In the genomic region with DNA sequence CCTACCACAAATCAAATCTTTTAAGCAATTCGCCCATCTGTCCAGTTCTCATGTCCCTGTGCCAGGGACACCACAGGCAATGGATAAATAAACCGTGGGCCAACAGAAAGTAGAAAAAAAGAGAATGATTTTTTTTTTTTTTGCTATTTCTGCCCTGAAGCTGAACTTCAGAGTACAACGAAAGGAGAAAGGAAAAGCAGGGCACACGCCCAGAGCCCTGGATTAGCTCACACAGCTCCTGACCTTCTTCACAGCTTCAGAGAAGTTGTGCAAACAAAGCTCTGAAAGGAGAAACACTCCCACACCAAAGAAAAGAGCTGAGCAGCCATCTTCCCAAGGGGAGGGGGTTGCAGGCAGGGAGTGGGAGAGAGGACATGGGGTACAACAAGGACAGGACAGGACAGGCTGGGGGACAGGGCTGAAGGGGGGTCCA, we compare ENCODE assay signal across 11 mouse cellular contexts. TPM values are rescaled to one million over a fixed set of nuclear protein-coding genes. Genes with fewer than 3 reads are reported as not detected.
DNase-seq lines count a peak whose midpoint lies in the region; ATAC-seq and TF ChIP-seq lines count a peak whose summit lies in the region.
"Had no signal": no experiment of that assay in that cellular context is flagged by ENCODE, and none has a peak within 500 bp of the region (broad histone marks: within the 10 kb centered on the region; RNA-seq: fewer than 3 reads in every experiment).

No protein-coding gene starts in this region.

- H3K36me3 ChIP-seq in forebrain, embryonic 12.5 days (replicated peaks): no peaks in the 10 kb centered on the region; the same call in 1 of the 2 replicates
- H3K36me3 ChIP-seq in forebrain, embryonic 14.5 days (ENCODE audit: control insufficient read depth, insufficient read depth, low read length): no peaks in the 10 kb centered on the region
- no peaks in the 10 kb centered on the region for H3K36me3 ChIP-seq in liver, adult 2 months (ENCODE audit: control insufficient read depth, insufficient read depth, low read length)
- no peaks in the 10 kb centered on the region for H3K36me3 ChIP-seq in liver, embryonic 11.5 days (ENCODE audit: control insufficient read depth, insufficient read depth, low read length)

- H3K27me3 ChIP-seq in forebrain, embryonic 12.5 days: no peaks in the 10 kb centered on the region
- no peaks in the 10 kb centered on the region for H3K27me3 ChIP-seq in forebrain, embryonic 14.5 days (replicated peaks; ENCODE audit: control insufficient read depth, insufficient read depth, low read length)
- no peaks in the 10 kb centered on the region for H3K27me3 ChIP-seq in liver, adult 2 months (ENCODE audit: control insufficient read depth, insufficient read depth, low read length)
- H3K27me3 ChIP-seq in liver, embryonic 11.5 days (replicated peaks; ENCODE audit: control insufficient read depth, insufficient read depth, low read length): no peaks in the 10 kb centered on the region

- peaks cover 80% of the 10 kb centered on the region for H3K4me1 ChIP-seq in forebrain, embryonic 12.5 days
- H3K4me1 ChIP-seq in forebrain, embryonic 14.5 days (ENCODE audit: control insufficient read depth, insufficient read depth, low read length): peaks cover 35% of the 10 kb centered on the region
- peaks cover 19% of the 10 kb centered on the region for H3K4me1 ChIP-seq in liver, adult 2 months (ENCODE audit: control insufficient read depth, insufficient read depth, low read length)
- peaks cover 71% of the 10 kb centered on the region for H3K4me1 ChIP-seq in liver, embryonic 11.5 days (replicated peaks; ENCODE audit: control insufficient read depth, insufficient read depth, low read length)
- H3K4me1 ChIP-seq in olfactory bulb, adult 2 months (ENCODE audit: control insufficient read depth, insufficient read depth, low read length): peaks cover 77% of the 10 kb centered on the region

- H3K9me3 ChIP-seq in forebrain, embryonic 12.5 days: no peaks in the 10 kb centered on the region
- no peaks in the 10 kb centered on the region for H3K9me3 ChIP-seq in forebrain, embryonic 14.5 days (replicated peaks; ENCODE audit: control insufficient read depth, low read length)
- no peaks in the 10 kb centered on the region for H3K9me3 ChIP-seq in liver, embryonic 11.5 days (ENCODE audit: control insufficient read depth, low read length)

- no peak for DNase-seq in forebrain, embryonic 14.5 days (ENCODE audit: low spot score)
- peak; percentile 68 for DNase-seq in liver, adult 2 months (ENCODE audit: extremely low read depth, low read depth, low spot score)
- DNase-seq in liver: no peak
- DNase-seq in liver, embryonic 11.5 days (ENCODE audit: low spot score): no peak
- no peak for DNase-seq in urinary bladder, postnatal 25 days (ENCODE audit: low spot score)
- no peak for DNase-seq in cerebellum, postnatal 4 days (ENCODE audit: low spot score in 2 of 2)
- DNase-seq: cerebellum, postnatal 14 days; gastrocnemius, postnatal 14 days had no signal

- TF ChIP-seq POLR2A in liver, adult 2 months (IDR thresholded peaks at IDR 0.05; ENCODE audit: extremely low read depth, insufficient read depth, low read length): no peak
- no peak for TF ChIP-seq POLR2A in olfactory bulb, adult 2 months (IDR thresholded peaks at IDR 0.05; ENCODE audit: insufficient read depth, low read depth, low read length)

- H3K27ac ChIP-seq in forebrain, embryonic 12.5 days: 0 out of 2 replicates have a peak overlapping the region, but pooled peaks have one; percentile 25
- no peak overlapping the region for H3K27ac ChIP-seq in forebrain, embryonic 14.5 days (ENCODE audit: low read depth, low read length)
- no peak overlapping the region; the same call in 1 of the 2 replicates for H3K27ac ChIP-seq in liver, adult 2 months (replicated peaks; ENCODE audit: insufficient read depth, low read depth, low read length)
- H3K27ac ChIP-seq in liver, embryonic 11.5 days (ENCODE audit: low read depth, low read length): peak overlapping the region; percentile 59
- peak overlapping the region; percentile 1; the same call in 1 of the 2 replicates for H3K27ac ChIP-seq in olfactory bulb, adult 2 months (ENCODE audit: insufficient read depth, low read depth, low read length)

- 30% methylated on average over 4 of the region's 4 CpGs for WGBS in forebrain, embryonic 12.5 days
- 33% methylated on average over 4 of the region's 4 CpGs for WGBS in forebrain, embryonic 14.5 days
- 4% methylated on average over 4 of the region's 4 CpGs for WGBS in liver, adult 2 months
- WGBS in liver, embryonic 11.5 days: 40% methylated on average over 4 of the region's 4 CpGs
- 30% methylated on average over 4 of the region's 4 CpGs for WGBS in olfactory bulb, adult 2 months

- H3K9ac ChIP-seq in forebrain, embryonic 12.5 days: 0 out of 2 replicates have a peak overlapping the region, but pooled peaks have one; percentile 42
- H3K9ac ChIP-seq in forebrain, embryonic 14.5 days (ENCODE audit: low read length): no peak overlapping the region
- H3K9ac ChIP-seq in liver, adult 2 months (ENCODE audit: low read depth, low read length): no peak overlapping the region
- no peak overlapping the region for H3K9ac ChIP-seq in liver, embryonic 11.5 days (ENCODE audit: low read depth, low read length)

- H3K4me3 ChIP-seq in forebrain, embryonic 12.5 days (replicated peaks): no peak overlapping the region
- no peak overlapping the region for H3K4me3 ChIP-seq in forebrain, embryonic 14.5 days (ENCODE audit: low read depth, low read length)
- H3K4me3 ChIP-seq in liver, adult 2 months (ENCODE audit: insufficient read depth, low read depth, low read length): no peak overlapping the region
- no peak overlapping the region for H3K4me3 ChIP-seq in liver, embryonic 11.5 days (ENCODE audit: low read depth, low read length)
- no peak overlapping the region for H3K4me3 ChIP-seq in olfactory bulb, adult 2 months (ENCODE audit: insufficient read depth, low read depth, low read length)
- H3K4me3 ChIP-seq: myocyte had no signal

- ATAC-seq in forebrain, embryonic 12.5 days (ENCODE audit: low FRiP score): no peak
- no peak for ATAC-seq in forebrain, embryonic 14.5 days
- ATAC-seq in liver, embryonic 11.5 days (replicated peaks; ENCODE audit: low FRiP score): no peak

- no peak for TF ChIP-seq CTCF in liver, adult 2 months (IDR thresholded peaks at IDR 0.05; ENCODE audit: low read depth, low read length)
- no peak for TF ChIP-seq CTCF in olfactory bulb, adult 2 months (IDR thresholded peaks at IDR 0.05; ENCODE audit: insufficient read depth, low read depth, low read length)

- H3K79me2 ChIP-seq in liver, adult 2 months (ENCODE audit: control insufficient read depth, insufficient read depth, low read length): no peaks in the 10 kb centered on the region; the same call in 1 of the 2 replicates

- H3K4me2 ChIP-seq in forebrain, embryonic 12.5 days: no peak overlapping the region
- no peak overlapping the region for H3K4me2 ChIP-seq in forebrain, embryonic 14.5 days (ENCODE audit: low read length)
- H3K4me2 ChIP-seq in liver, embryonic 11.5 days: peak overlapping the region; percentile 47; the same call in 1 of the 2 replicates

RNA-seq across cellular contexts. Expression of a gene that starts 12.6 kb away (rescaled TPM):
- 148 and 282 TPM in 2 replicates for polyA plus RNA-seq in forebrain, embryonic 12.5 days (2016; fragmentation: Nextera tagmentation; extraction: Ambion mirVana)
- 403 and 455 TPM in 2 replicates for polyA plus RNA-seq in forebrain, embryonic 14.5 days (2014; fragmentation: Nextera tagmentation; extraction: Ambion mirVana)
- 12.4 and 18.6 TPM in 2 replicates for total RNA-seq in liver, adult 2 months (2014; rRNA removed)
- 26.7 and 40.3 TPM in 2 replicates for polyA plus RNA-seq in liver, adult 2 months (2012; rRNA removed)
- polyA plus RNA-seq in liver, embryonic 11.5 days (2014; fragmentation: Nextera tagmentation; extraction: Ambion mirVana): 132 and 155 TPM in 2 replicates
- not detected in 2 replicates for polyA plus RNA-seq in olfactory bulb, adult 2 months (2012; ENCODE audit: insufficient read depth, insufficient read length, low replicate concordance, missing spikeins)

RNA-seq across cellular contexts. Expression of a gene that starts 34.3 kb away (rescaled TPM):
- polyA plus RNA-seq in forebrain, embryonic 12.5 days (2016; fragmentation: Nextera tagmentation; extraction: Ambion mirVana): 9.9 and 10.9 TPM in 2 replicates
- polyA plus RNA-seq in forebrain, embryonic 14.5 days (2014; fragmentation: Nextera tagmentation; extraction: Ambion mirVana): 11.9 and 12.5 TPM in 2 replicates
- total RNA-seq in liver, adult 2 months (2014; rRNA removed): 5.2 and 7.0 TPM in 2 replicates
- 11.3 and 12.2 TPM in 2 replicates for polyA plus RNA-seq in liver, adult 2 months (2012; rRNA removed)
- 9.1 TPM in 2 replicates for polyA plus RNA-seq in liver, embryonic 11.5 days (2014; fragmentation: Nextera tagmentation; extraction: Ambion mirVana)
- not detected in 2 replicates for polyA plus RNA-seq in olfactory bulb, adult 2 months (2012; ENCODE audit: insufficient read depth, insufficient read length, low replicate concordance, missing spikeins)

RNA-seq across cellular contexts. Expression of a gene that starts 49.5 kb away (rescaled TPM):
- 10.9 and 12.7 TPM in 2 replicates for polyA plus RNA-seq in forebrain, embryonic 12.5 days (2016; fragmentation: Nextera tagmentation; extraction: Ambion mirVana)
- polyA plus RNA-seq in forebrain, embryonic 14.5 days (2014; fragmentation: Nextera tagmentation; extraction: Ambion mirVana): 5.1 and 6.0 TPM in 2 replicates
- total RNA-seq in liver, adult 2 months (2014; rRNA removed): 7.0 and 8.9 TPM in 2 replicates
- 6.9 and 7.3 TPM in 2 replicates for polyA plus RNA-seq in liver, adult 2 months (2012; rRNA removed)
- polyA plus RNA-seq in liver, embryonic 11.5 days (2014; fragmentation: Nextera tagmentation; extraction: Ambion mirVana): 9.5 and 10.3 TPM in 2 replicates
- polyA plus RNA-seq in olfactory bulb, adult 2 months (2012; ENCODE audit: insufficient read depth, insufficient read length, low replicate concordance, missing spikeins): not detected in 2 replicates

Comparison
In these comparisons a context has a peak if more than half of its experiments do, and no peak if none do; other contexts are left out.
1. H3K27ac ChIP-seq: peak in forebrain, embryonic 12.5 days (single experiment), liver, embryonic 11.5 days (single experiment) and olfactory bulb, adult 2 months (single experiment); none in forebrain, embryonic 14.5 days (single experiment) and liver, adult 2 months (single experiment).
2. RNA of a gene that starts 34.3 kb away (polyA plus RNA-seq): 11.9 to 12.5 TPM in forebrain, embryonic 14.5 days, 11.3 to 12.2 TPM in liver, adult 2 months, 9.9 to 10.9 TPM in forebrain, embryonic 12.5 days and 9.1 TPM in liver, embryonic 11.5 days; not detected in olfactory bulb, adult 2 months; every median in the first group is over 10 times any median in the second.